Mouse (Mus musculus) forebrain, postnatal 0 days (tissue): ENCODE measurements around the gene Dhrs7c. TPM values are rescaled to one million over a fixed set of nuclear protein-coding genes. Genes with fewer than 3 reads are reported as not detected.
A peak's percentile ranks its signal among the peaks of the same experiment; 100 is the strongest.

Source experiments
- ATAC-seq: fragments of 200-750 bp; cut with Nextera tagmentation; 2 replicates; pipeline ENCODE4 v1.8.0; 2017; ENCODE audit warnings: mild to moderate bottlenecking, moderate library complexity
- DNase-seq: peaks from one replicate; pipeline ENCODE4 v3.0.0-alpha.2; 2015
- H3K27ac ChIP-seq: fragments of 300-500 bp; sonication (generic); 2 replicates; pipeline ENCODE4 v1.5.1; 2014; ENCODE audit warnings: low read depth, mild to moderate bottlenecking, antibody characterized with exemption, low read length, moderate library complexity, mixed read lengths
- H3K27me3 ChIP-seq: fragments of 300-500 bp; sonication (generic); 2 replicates; pipeline ENCODE4 v1.6.1; 2014; ENCODE audit warnings: mild to moderate bottlenecking, low read length, mixed read lengths; ENCODE audit not compliant: insufficient read depth
- H3K36me3 ChIP-seq: fragments of 300-500 bp; sonication (generic); 2 replicates; pipeline ENCODE4 v1.6.1; 2014; ENCODE audit warnings: mild to moderate bottlenecking, moderate library complexity; ENCODE audit not compliant: insufficient read depth
- H3K4me1 ChIP-seq: fragments of 300-500 bp; sonication (generic); 2 replicates; pipeline ENCODE4 v1.6.1; 2014; ENCODE audit warnings: antibody characterized with exemption; ENCODE audit not compliant: insufficient read depth
- H3K4me2 ChIP-seq: fragments of 300-500 bp; sonication (generic); 2 replicates; pipeline ENCODE4 v1.6.1; 2014; ENCODE audit warnings: low read depth, mild to moderate bottlenecking, moderate library complexity
- H3K4me3 ChIP-seq: fragments of 300-500 bp; sonication (generic); 2 replicates; pipeline ENCODE4 v1.5.1; 2014; ENCODE audit warnings: low read depth, low read length, mixed read lengths
- H3K9ac ChIP-seq: fragments of 300-500 bp; sonication (generic); 2 replicates; pipeline ENCODE4 v1.6.1; 2014; ENCODE audit warnings: mild to moderate bottlenecking
- H3K9me3 ChIP-seq: fragments of 300-500 bp; sonication (generic); 2 replicates; pipeline ENCODE4 v1.6.1; 2016; ENCODE audit warnings: low read length
- CTCF ChIP-seq: sonication (generic); IDR thresholded peaks from 2 replicates; pipeline ENCODE4 v1.5.1; 2016; ENCODE audit warnings: antibody characterized with exemption, control low read depth, low read depth
- WGBS: fragments of 180-500 bp; shearing (Covaris S2); extraction: QIAGEN DNeasy Blood & Tissue Kit; methylation state at CpG from one replicate; pipeline ENCODE4 v1.1.7; 2014; 5-methylcytosine and 5-hydroxymethylcytosine counted together
- polyA plus RNA-seq: library from polyadenylated mRNA; unstranded; fragments of >200 nt; fragmentation: Nextera tagmentation; extraction: Ambion mirVana; gene quantifications from 2 replicates; pipeline ENCODE4 v1.2.1, GENCODE M21; 2015
- total RNA-seq: library from RNA; depleted of rRNA; stranded (reverse); fragments of >200 nt; gene quantifications from 2 replicates; pipeline ENCODE4 v1.2.3, GENCODE M21; 2014; rRNA removed

Dhrs7c gene
- total and polyA plus RNA-seq, 2 experiments from 2014 or later, result 0.13 to 4.1 TPM

DNA sequence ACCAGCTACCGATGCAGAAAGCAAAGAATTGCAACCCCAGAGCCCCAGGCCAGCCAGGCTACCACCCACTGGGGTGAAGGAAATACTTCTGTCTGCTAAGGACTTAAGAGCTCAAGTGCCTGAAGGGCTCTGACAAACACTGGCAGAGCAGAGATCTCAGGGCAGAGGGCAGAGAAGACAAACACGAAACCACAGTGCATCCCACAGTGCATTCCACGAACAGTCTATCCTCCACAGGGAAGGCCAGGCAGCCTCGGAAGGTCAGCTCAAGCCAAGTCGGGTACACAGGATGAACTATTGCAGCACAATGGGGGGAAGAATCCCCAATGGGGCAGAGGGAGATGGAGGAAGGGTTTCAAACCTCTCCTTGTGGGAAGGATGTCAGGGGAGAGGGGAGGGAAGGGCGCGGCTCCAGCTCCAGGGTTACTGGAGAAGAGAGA lies 63.4 kb downstream of the Dhrs7c start:
- H3K27me3 ChIP-seq, result no peaks in the 10 kb centered on the region
- DNase-seq (no peak), ATAC-seq (no peak)
- H3K4me3 ChIP-seq, result no peak overlapping the region
- 7% methylated on average over 7 of the region's 7 CpGs for WGBS
- no peak overlapping the region for H3K9ac ChIP-seq
- no peak overlapping the region for H3K27ac ChIP-seq
- no peaks in the 10 kb centered on the region for H3K36me3 ChIP-seq
- no peaks in the 10 kb centered on the region for H3K4me1 ChIP-seq
- H3K9me3 ChIP-seq, result no peaks in the 10 kb centered on the region
- H3K4me2 ChIP-seq, result no peak overlapping the region
- no peak for TF ChIP-seq CTCF

DNA sequence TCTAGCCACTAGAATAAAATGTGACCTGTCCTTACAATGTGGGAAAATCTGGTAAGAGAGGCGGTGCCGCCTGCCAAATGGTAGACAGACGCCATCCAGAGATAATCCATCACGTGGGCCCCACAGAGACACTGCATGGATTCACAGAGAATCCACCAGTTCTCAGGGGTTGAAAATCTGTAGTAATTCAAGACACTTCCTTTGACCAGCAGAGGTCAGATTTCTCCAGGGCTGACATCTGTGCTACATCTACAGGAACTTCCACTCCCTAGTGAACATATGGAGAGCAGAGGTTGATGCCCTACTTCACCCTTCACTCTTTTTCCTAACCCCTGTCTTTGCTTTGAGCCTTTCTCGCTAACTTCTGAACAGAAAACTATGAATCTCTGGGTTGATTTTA lies 67.1 kb downstream of the Dhrs7c start:
- Histone ChIP-seq H3K4me2 (no peak overlapping the region), H3K9ac (no peak overlapping the region), H3K36me3 (no peaks in the 10 kb centered on the region), H3K4me1 (no peaks in the 10 kb centered on the region), H3K27me3 (no peaks in the 10 kb centered on the region), H3K4me3 (no peak overlapping the region), H3K27ac (no peak overlapping the region), H3K9me3 (no peaks in the 10 kb centered on the region)
- TF ChIP-seq CTCF, result peak; percentile 21
- 78% methylated on average over 5 of the region's 5 CpGs for WGBS
- DNase-seq (no peak), ATAC-seq (no peak)

Other genes starting within 250 kb of the Dhrs7c start
- gene Rcvrn, start 102.9 kb upstream of the Dhrs7c start, total RNA-seq, result 1.00 TPM in 1 of 2 replicates, not detected in the other
- 0.14 TPM in 1 of 2 replicates, not detected in the other for gene Rcvrn, start 102.9 kb upstream of the Dhrs7c start, polyA plus RNA-seq
- gene Glp2r, start 27.0 kb upstream of the Dhrs7c start, total RNA-seq, result 0.05 and 0.08 TPM in 2 replicates
- 0.04 and 0.07 TPM in 2 replicates for gene Glp2r, start 27.0 kb upstream of the Dhrs7c start, polyA plus RNA-seq
- not detected in 2 replicates for gene Gsg1l2, start 23.6 kb upstream of the Dhrs7c start, total RNA-seq
- gene Gsg1l2, start 23.6 kb upstream of the Dhrs7c start, polyA plus RNA-seq, result not detected in 2 replicates
- 7.0 and 12.3 TPM in 2 replicates for gene Usp43, start 124.0 kb downstream of the Dhrs7c start, total RNA-seq
- 3.8 and 4.8 TPM in 2 replicates for gene Usp43, start 124.0 kb downstream of the Dhrs7c start, polyA plus RNA-seq
- 3.0 and 4.2 TPM in 2 replicates for gene Cfap52, start 167.5 kb downstream of the Dhrs7c start, total RNA-seq
- 2.6 and 4.8 TPM in 2 replicates for gene Cfap52, start 167.5 kb downstream of the Dhrs7c start, polyA plus RNA-seq
- 11.1 and 21.6 TPM in 2 replicates for gene Stx8, start 168.0 kb downstream of the Dhrs7c start, total RNA-seq
- 67.8 and 78.9 TPM in 2 replicates for gene Stx8, start 168.0 kb downstream of the Dhrs7c start, polyA plus RNA-seq